Mouse (Mus musculus): ENCODE results near the gene Mcm10.

Mcm10 gene

DNA sequence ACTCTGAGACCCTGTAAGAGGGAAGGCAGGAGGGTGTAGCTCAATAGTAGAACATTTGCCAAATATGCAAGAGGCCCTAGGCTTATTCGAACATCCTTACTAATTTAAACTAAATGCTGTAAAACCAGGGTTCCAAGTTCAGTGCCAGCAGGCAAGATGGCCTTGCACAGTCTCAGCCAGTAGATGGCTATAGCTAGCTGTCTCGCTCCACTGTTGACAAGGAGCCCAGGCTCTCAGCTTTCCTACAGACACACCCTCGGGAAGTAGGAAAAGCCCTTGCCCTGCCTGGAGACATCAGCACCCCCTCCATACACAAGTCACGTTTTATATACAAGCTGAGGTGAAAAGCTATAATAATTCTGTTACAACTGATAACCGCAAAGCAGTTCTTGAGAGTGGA is 20.1 kb upstream of the Mcm10 start:
- DNase-seq (ENCODE audit: low read depth, low spot score) = peak; percentile 60

DNA sequence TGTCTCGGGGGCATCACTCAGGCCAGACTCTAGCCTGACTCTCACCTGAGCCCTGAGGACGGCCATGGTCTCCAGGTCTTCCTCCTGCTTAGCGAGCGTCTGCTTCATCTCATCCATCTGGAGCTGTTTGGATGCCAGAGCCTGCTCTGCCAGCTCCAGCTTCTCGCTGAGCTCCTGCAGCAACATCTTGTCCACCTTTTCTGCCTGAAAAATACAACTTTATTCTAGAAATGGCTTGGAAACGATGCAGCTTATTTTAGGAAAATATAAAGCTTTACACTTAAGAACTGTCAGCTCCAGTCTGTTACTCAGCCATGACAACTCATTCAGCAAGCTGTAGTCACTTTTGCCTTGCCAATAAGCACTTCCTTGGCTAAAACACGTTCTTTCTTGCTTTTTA is 18.6 kb upstream of the Mcm10 start:
- no peak for DNase-seq (ENCODE audit: low read depth, low spot score)

GRCm38 (mm10) chr2:5029808-5030207 is 17.2 kb upstream of the Mcm10 start:
- DNase-seq (ENCODE audit: low read depth, low spot score) = no peak

DNA sequence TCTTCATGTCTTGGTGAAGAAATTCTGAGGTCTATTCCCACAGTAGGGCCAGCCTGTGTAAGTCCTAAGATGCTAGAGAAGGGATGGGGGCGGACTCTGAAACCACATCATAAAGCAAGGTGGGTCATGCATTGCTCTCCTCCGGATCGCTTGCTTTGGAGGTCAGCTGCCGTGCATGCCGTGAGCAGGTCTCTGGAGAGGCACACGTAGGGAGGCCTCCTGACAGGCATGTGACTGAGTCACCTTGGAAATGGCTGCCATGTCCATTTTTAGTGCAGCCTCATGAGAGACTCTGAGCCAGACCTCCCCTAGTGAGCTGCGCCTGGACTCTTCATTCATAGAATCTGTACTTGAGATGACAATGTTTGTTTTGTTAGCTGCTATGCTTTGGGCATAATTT is 15.5 kb upstream of the Mcm10 start:
- peak; percentile 42 for DNase-seq (ENCODE audit: low read depth, low spot score)

GRCm38 (mm10) chr2:5027057-5027456 is 14.5 kb upstream of the Mcm10 start:
- no peak for DNase-seq (ENCODE audit: low read depth, low spot score)

- DNase-seq (ENCODE audit: low read depth, low spot score) = no peak
These were observed 12.7 kb upstream of the Mcm10 start for GRCm38 (mm10) chr2:5025162-5025733.

DNA sequence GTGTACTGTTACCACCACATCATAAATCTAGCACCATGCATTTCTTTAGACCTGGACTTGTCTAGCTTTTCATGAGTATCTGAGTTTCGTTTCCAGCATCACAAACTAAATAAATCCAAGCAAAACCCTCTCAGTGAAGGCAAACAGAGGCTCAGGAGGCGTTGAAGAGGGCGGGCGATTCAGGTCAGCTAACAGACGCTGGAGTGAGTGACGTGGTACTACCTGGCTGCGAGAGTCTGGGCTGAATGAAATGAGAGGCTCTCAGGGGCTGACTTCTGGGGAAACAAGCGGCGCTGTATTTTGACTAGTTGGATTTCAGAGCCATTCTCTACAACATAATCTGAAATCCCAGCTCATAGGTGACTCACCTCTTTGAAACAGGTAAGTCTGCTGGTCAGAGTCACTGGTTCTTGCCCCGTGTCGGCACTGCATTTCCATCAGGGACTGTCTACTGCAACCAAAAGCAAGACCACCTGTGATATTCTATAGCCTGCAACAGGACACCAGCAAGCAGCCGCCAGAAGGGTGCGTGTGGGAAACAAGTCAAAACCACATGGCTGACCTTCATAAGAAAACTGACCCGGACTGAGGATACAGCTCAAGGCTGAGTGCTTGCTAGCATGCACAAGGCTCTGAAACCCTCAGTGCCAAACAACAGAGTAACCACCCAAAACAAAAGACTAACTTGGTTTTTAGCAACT is 11.3 kb upstream of the Mcm10 start:
- peak; percentile 52 for DNase-seq (ENCODE audit: low read depth, low spot score)

DNA sequence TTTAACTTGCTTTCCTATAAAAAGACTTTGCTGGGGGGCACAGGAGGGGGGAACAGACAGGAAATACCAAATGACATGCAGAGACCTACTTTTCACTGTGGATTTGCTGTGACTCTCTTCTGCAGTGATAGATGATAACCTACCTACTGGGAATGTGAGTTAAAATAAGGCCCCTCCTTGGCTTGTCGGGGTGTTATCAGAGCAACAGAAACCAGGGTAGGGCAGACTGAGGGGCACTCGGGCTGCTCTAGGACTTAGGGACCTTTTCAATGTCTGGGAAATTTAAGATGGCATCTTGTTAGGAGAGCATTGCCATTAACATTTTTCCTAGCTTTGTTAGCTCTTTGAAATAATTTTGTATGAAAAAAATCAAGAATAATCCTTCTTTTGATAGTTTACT is 10.7 kb upstream of the Mcm10 start:
- no peak for DNase-seq (ENCODE audit: low read depth, low spot score)

DNA sequence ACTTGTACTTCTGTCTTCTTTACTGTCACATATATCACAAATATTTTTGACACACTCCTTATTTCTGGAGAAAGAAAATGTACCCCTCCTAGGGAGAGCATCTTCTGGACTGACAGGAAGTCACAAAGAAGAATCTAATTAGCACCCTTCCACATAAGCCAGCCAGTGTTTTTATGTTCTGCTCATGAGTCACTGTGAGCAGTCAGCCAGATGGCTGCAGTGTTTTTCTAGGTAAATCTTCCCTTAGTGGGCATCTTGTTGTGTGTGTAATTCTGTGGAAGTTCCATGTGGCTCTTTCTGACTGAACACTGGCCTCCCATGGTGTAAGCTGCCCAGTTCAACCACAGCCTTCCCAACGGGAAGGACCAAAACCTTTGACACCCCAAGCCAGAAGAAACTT is 7.1 kb upstream of the Mcm10 start:
- no peak for DNase-seq (ENCODE audit: low read depth, low spot score)

- DNase-seq (ENCODE audit: low read depth, low spot score) = no peak
These were observed 4.3 kb upstream of the Mcm10 start for GRCm38 (mm10) chr2:5016922-5017321.

DNA sequence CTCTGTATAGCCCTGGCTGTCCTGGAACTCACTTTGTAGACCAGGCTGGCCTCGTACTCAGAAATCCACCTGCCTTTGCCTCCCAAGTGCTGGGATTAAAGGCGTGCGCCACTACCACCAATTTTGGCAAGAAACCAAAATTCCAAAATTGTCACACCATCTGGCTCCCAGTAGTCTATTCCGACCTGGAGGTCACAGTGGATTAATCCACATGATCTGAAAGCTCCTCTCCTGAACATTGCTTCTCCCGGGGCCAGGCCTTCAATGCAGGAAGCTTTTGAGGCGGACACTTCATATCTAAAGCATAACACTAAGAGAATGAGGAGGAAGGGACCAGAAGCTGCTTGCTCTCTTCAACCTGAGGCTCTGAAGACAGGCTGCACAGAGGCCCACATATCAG is 2.9 kb upstream of the Mcm10 start:
- DNase-seq (ENCODE audit: low read depth, low spot score) = no peak

DNA sequence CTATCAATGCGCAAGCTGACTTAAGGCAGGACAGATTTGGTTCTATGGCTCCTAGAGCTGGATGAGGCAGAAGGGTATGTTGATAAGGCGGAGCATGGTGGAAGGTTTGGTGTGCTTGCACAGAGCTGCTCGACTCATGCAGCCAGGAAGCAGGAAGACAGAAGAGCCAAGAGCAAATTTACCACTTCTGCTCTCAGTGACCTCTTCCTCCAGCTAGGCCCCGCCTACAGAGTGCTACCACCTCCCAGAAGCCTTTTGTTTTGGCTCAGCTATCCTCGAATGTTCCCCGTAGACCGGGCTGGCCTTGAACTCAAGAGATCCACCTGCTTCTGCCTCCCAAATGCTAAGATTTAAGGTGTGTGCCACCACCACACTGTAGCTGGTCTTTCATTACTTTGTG is 2.0 kb upstream of the Mcm10 start:
- no peak for DNase-seq (ENCODE audit: low read depth, low spot score)

DNA sequence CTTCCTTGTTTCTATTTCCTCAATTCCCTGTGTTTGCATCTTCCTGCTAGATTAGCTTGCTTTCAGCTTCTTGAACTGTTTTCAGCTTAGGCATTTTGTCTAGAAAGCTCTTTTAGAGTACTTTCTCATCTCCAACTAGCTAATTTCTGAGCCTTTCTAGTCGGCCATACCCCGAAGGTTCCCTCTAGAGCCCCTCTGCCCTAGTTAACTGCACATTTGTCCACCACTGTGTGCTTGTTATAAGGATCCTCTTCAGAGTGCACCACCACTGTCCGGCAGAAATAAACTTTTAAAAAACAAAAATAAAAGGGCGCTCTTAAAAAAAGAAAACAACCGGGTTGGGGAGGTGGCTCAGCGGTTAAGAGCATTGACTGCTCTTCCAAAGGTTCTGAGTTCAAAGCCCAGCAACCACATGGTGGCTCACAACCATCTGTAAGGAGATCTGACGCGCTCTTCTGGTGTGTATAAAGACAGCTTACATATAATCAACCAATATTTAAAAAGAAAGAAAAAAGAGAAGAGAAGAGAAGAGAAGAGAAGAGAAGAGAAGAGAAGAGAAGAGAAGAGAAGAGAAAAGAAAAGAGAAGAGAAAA is 597 bp downstream of the Mcm10 start:
- no peak for DNase-seq (ENCODE audit: low read depth, low spot score)

- DNase-seq (ENCODE audit: low read depth, low spot score) = no peak
These were observed 5.5 kb downstream of the Mcm10 start for GRCm38 (mm10) chr2:5007107-5007506.

- no peak for DNase-seq (ENCODE audit: low read depth, low spot score)
These were observed 11.3 kb downstream of the Mcm10 start for GRCm38 (mm10) chr2:5001266-5001665.

DNA sequence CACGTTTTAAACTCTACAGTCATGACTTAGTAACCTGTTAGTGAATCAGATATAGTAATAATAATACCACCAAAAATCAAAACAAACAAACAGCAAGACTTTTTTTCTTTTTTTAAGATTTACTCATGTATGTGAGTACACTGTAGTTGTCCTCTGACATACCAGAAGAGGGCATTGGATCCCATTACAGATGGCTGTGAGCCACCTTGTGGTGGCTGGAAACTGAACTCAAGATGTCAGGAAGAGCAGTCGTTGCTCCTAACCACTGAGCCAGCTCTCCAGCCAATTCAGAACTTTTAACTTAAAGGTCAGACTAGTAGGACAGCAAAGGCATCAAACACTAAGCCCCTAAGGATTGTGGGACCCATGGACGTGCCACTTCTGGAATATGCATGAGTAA is 13.7 kb downstream of the Mcm10 start:
- no peak for DNase-seq (ENCODE audit: low read depth, low spot score)

DNA sequence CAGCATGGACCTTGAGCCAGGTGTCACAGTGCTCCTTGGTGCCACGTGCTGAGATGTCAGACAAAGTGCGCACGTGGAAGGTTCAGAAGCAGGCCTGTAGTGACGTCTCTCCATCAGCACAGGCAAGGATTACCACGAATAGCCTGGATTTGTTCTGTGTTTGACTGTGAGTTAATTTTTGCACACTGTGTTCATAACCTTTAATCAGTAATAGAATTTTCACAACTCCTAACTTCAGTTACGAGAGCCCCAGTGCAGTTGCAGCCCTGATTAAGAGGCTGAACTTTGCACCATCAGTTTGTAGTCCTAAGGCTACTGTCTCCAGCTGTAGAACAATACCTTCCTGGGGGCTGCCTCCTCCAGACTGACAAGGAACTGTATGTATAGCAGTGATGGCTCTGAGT is 16.2 kb downstream of the Mcm10 start:
- DNase-seq (ENCODE audit: low read depth, low spot score) = no peak

GRCm38 (mm10) chr2:4995646-4996045 is 16.9 kb downstream of the Mcm10 start:
- DNase-seq (ENCODE audit: low read depth, low spot score) = no peak

DNA sequence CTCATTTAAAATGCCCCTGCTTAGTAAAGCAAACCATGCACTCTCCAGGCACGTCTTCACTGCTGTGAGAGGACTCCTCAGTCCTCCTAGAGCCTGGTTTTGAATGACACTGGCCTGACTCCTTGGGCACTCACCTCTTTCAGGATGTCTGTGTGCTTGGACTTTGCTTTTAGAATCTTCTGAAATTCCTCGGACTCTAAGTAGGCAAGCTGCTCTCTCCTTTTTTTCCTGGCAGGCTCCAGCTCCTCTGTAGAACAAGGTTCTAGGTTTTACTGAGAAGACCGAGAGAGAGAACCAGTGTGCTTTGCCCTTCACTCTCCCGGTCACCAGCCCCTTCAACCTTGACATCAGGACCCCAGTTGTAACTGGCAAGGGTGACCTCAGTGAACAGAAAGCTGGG is 18.2 kb downstream of the Mcm10 start:
- no peak for DNase-seq (ENCODE audit: low read depth, low spot score)

GRCm38 (mm10) chr2:4993584-4993983 is 19.0 kb downstream of the Mcm10 start:
- no peak for DNase-seq (ENCODE audit: low read depth, low spot score)

DNA sequence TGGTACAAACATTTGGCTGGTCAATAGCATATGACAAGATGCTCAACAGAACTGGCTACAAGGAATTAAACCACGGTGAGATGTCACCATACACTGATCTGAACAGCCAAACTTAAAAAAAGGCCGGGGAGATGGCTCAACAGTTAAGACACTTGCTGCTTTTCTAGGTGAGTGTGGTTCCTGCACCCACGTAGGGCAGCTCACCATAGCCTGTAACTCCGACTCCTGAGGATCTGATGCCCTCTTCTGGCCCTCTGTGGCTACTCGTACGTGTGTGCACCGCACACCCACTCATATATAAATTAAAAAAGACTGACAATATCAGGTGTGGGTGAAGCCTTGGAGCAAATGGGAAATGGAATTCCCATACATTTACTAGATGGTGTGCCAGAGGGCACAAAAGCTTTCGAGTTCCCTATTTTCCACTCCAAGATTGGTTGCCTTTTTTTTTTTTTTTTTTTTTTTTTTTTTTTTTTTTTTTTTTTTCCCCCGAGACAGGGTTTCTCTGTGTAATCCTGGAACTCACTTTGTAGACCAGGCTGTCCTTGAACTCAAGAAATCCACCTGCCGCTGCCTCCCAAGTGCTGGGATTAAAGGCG is 23.7 kb downstream of the Mcm10 start:
- DNase-seq (ENCODE audit: low read depth, low spot score) = no peak

GRCm38 (mm10) chr2:4987388-4988180 is 25.0 kb downstream of the Mcm10 start:
- no peak for DNase-seq (ENCODE audit: low read depth, low spot score)

Measured in skeletal muscle tissue, adult 2 months (tissue).